Mouse (Mus musculus): ENCODE results near the gene Fgfr2. TPM values are rescaled to one million over a fixed set of nuclear protein-coding genes. Genes with fewer than 3 reads are reported as not detected.

The Fgfr2 gene
- polyA plus RNA-seq, 1 experiment from 2014 or later = 133 TPM

- peak; percentile 72 for ATAC-seq (ENCODE audit: low FRiP score, low TSS enrichment)
- no peak overlapping the region for H3K9ac ChIP-seq (ENCODE audit: low read depth, low read length)
- H3K9me3 ChIP-seq (ENCODE audit: control insufficient read depth, low read length) = no peaks in the 10 kb centered on the region
- H3K4me3 ChIP-seq (ENCODE audit: low read length) = no peak overlapping the region
- no peaks in the 10 kb centered on the region for H3K36me3 ChIP-seq (ENCODE audit: control insufficient read depth, insufficient read depth, low read length)
- peaks cover 32% of the 10 kb centered on the region for H3K4me1 ChIP-seq (ENCODE audit: control insufficient read depth, insufficient read depth, low read length)
- H3K4me2 ChIP-seq (replicated peaks; ENCODE audit: low read depth, low read length) = 0 out of 2 replicates have a peak overlapping the region, but pooled peaks have one; percentile 5
- H3K27me3 ChIP-seq (ENCODE audit: control insufficient read depth, insufficient read depth, low read length) = no peaks in the 10 kb centered on the region
- WGBS = 24% methylated on average over 12 of the region's 12 CpGs
- H3K27ac ChIP-seq (ENCODE audit: low read depth, low read length) = peak overlapping the region; percentile 85
These were observed 2285.1 kb downstream of the Fgfr2 start for GRCm38 (mm10) chr7:130837941-130838657.

- Histone ChIP-seq H3K4me3 (ENCODE audit: low read length) (no peak overlapping the region), H3K9ac (ENCODE audit: low read depth, low read length) (no peak overlapping the region), H3K27ac (ENCODE audit: low read depth, low read length) (no peak overlapping the region), H3K9me3 (ENCODE audit: control insufficient read depth, low read length) (no peaks in the 10 kb centered on the region), H3K4me2 (replicated peaks; ENCODE audit: low read depth, low read length) (no peak overlapping the region), H3K27me3 (ENCODE audit: control insufficient read depth, insufficient read depth, low read length) (no peaks in the 10 kb centered on the region), H3K4me1 (ENCODE audit: control insufficient read depth, insufficient read depth, low read length) (peaks cover 32% of the 10 kb centered on the region), H3K36me3 (ENCODE audit: control insufficient read depth, insufficient read depth, low read length) (no peaks in the 10 kb centered on the region)
- WGBS = 66% methylated on average over 9 of the region's 9 CpGs
- no peak for ATAC-seq (ENCODE audit: low FRiP score, low TSS enrichment)
These were observed 2287.1 kb downstream of the Fgfr2 start for GRCm38 (mm10) chr7:130836066-130836465.

- Histone ChIP-seq H3K4me3 (ENCODE audit: low read length) (no peak overlapping the region), H3K9ac (ENCODE audit: low read depth, low read length) (no peak overlapping the region), H3K27ac (ENCODE audit: low read depth, low read length) (peak overlapping the region; percentile 67; the same call in 1 of the 2 replicates), H3K36me3 (ENCODE audit: control insufficient read depth, insufficient read depth, low read length) (no peaks in the 10 kb centered on the region), H3K4me1 (ENCODE audit: control insufficient read depth, insufficient read depth, low read length) (peaks cover 32% of the 10 kb centered on the region), H3K4me2 (replicated peaks; ENCODE audit: low read depth, low read length) (no peak overlapping the region), H3K9me3 (ENCODE audit: control insufficient read depth, low read length) (no peaks in the 10 kb centered on the region), H3K27me3 (ENCODE audit: control insufficient read depth, insufficient read depth, low read length) (no peaks in the 10 kb centered on the region)
- WGBS = 7% methylated on average over 18 of the region's 18 CpGs
- ATAC-seq (ENCODE audit: low FRiP score, low TSS enrichment) = 0 out of 2 replicates have a peak, but pooled peaks have one; percentile 14
These were observed 2287.9 kb downstream of the Fgfr2 start for GRCm38 (mm10) chr7:130834958-130835861.

GRCm38 (mm10) chr7:130834299-130834698 lies 2288.9 kb downstream of the Fgfr2 start:
- H3K4me2 ChIP-seq (replicated peaks; ENCODE audit: low read depth, low read length) = no peak overlapping the region
- no peak overlapping the region for H3K27ac ChIP-seq (ENCODE audit: low read depth, low read length)
- peaks cover 30% of the 10 kb centered on the region for H3K4me1 ChIP-seq (ENCODE audit: control insufficient read depth, insufficient read depth, low read length)
- H3K9me3 ChIP-seq (ENCODE audit: control insufficient read depth, low read length) = no peaks in the 10 kb centered on the region
- peak; percentile 97 for ATAC-seq (ENCODE audit: low FRiP score, low TSS enrichment)
- WGBS = 23% methylated on average over 18 of the region's 21 CpGs
- H3K27me3 ChIP-seq (ENCODE audit: control insufficient read depth, insufficient read depth, low read length) = no peaks in the 10 kb centered on the region
- H3K9ac ChIP-seq (ENCODE audit: low read depth, low read length) = no peak overlapping the region
- no peaks in the 10 kb centered on the region for H3K36me3 ChIP-seq (ENCODE audit: control insufficient read depth, insufficient read depth, low read length)
- no peak overlapping the region for H3K4me3 ChIP-seq (ENCODE audit: low read length)

- no peaks in the 10 kb centered on the region for H3K27me3 ChIP-seq (ENCODE audit: control insufficient read depth, insufficient read depth, low read length)
- no peak overlapping the region for H3K9ac ChIP-seq (ENCODE audit: low read depth, low read length)
- H3K9me3 ChIP-seq (ENCODE audit: control insufficient read depth, low read length) = no peaks in the 10 kb centered on the region
- WGBS = 89% methylated on average over 5 of the region's 5 CpGs
- peaks cover 11% of the 10 kb centered on the region for H3K4me1 ChIP-seq (ENCODE audit: control insufficient read depth, insufficient read depth, low read length)
- H3K36me3 ChIP-seq (ENCODE audit: control insufficient read depth, insufficient read depth, low read length) = no peaks in the 10 kb centered on the region
- ATAC-seq (ENCODE audit: low FRiP score, low TSS enrichment) = no peak
- H3K27ac ChIP-seq (ENCODE audit: low read depth, low read length) = no peak overlapping the region
- H3K4me3 ChIP-seq (ENCODE audit: low read length) = no peak overlapping the region
- H3K4me2 ChIP-seq (replicated peaks; ENCODE audit: low read depth, low read length) = no peak overlapping the region
These were observed 2291.6 kb downstream of the Fgfr2 start for GRCm38 (mm10) chr7:130831586-130831985.

GRCm38 (mm10) chr7:130828475-130828874 lies 2294.7 kb downstream of the Fgfr2 start:
- Histone ChIP-seq H3K4me3 (ENCODE audit: low read length) (no peak overlapping the region), H3K9ac (ENCODE audit: low read depth, low read length) (no peak overlapping the region), H3K9me3 (ENCODE audit: control insufficient read depth, low read length) (no peaks in the 10 kb centered on the region), H3K4me1 (ENCODE audit: control insufficient read depth, insufficient read depth, low read length) (no peaks in the 10 kb centered on the region), H3K36me3 (ENCODE audit: control insufficient read depth, insufficient read depth, low read length) (no peaks in the 10 kb centered on the region), H3K4me2 (replicated peaks; ENCODE audit: low read depth, low read length) (no peak overlapping the region), H3K27me3 (ENCODE audit: control insufficient read depth, insufficient read depth, low read length) (no peaks in the 10 kb centered on the region), H3K27ac (ENCODE audit: low read depth, low read length) (no peak overlapping the region)
- 82% methylated on average over 10 of the region's 10 CpGs for WGBS
- no peak for ATAC-seq (ENCODE audit: low FRiP score, low TSS enrichment)

- Histone ChIP-seq H3K27ac (ENCODE audit: low read depth, low read length) (no peak overlapping the region), H3K27me3 (ENCODE audit: control insufficient read depth, insufficient read depth, low read length) (no peaks in the 10 kb centered on the region), H3K4me2 (replicated peaks; ENCODE audit: low read depth, low read length) (no peak overlapping the region), H3K36me3 (ENCODE audit: control insufficient read depth, insufficient read depth, low read length) (no peaks in the 10 kb centered on the region), H3K9me3 (ENCODE audit: control insufficient read depth, low read length) (no peaks in the 10 kb centered on the region), H3K4me3 (ENCODE audit: low read length) (no peak overlapping the region), H3K4me1 (ENCODE audit: control insufficient read depth, insufficient read depth, low read length) (no peaks in the 10 kb centered on the region), H3K9ac (ENCODE audit: low read depth, low read length) (no peak overlapping the region)
- 91% methylated on average over 9 of the region's 9 CpGs for WGBS
- no peak for ATAC-seq (ENCODE audit: low FRiP score, low TSS enrichment)
These were observed 2295.2 kb downstream of the Fgfr2 start for GRCm38 (mm10) chr7:130827844-130828403.

- Histone ChIP-seq H3K9ac (ENCODE audit: low read depth, low read length) (no peak overlapping the region), H3K4me3 (ENCODE audit: low read length) (no peak overlapping the region), H3K27ac (ENCODE audit: low read depth, low read length) (no peak overlapping the region), H3K9me3 (ENCODE audit: control insufficient read depth, low read length) (no peaks in the 10 kb centered on the region), H3K36me3 (ENCODE audit: control insufficient read depth, insufficient read depth, low read length) (no peaks in the 10 kb centered on the region), H3K27me3 (ENCODE audit: control insufficient read depth, insufficient read depth, low read length) (no peaks in the 10 kb centered on the region), H3K4me1 (ENCODE audit: control insufficient read depth, insufficient read depth, low read length) (no peaks in the 10 kb centered on the region), H3K4me2 (replicated peaks; ENCODE audit: low read depth, low read length) (no peak overlapping the region)
- 44% methylated on average over 3 of the region's 3 CpGs for whole genome bisulfite sequencing
- ATAC-seq (ENCODE audit: low FRiP score, low TSS enrichment) = peak; percentile 45; the same call in 1 of the 2 replicates
These were observed 2295.7 kb downstream of the Fgfr2 start for GRCm38 (mm10) chr7:130827431-130827830.

Measured in kidney, embryonic 14.5 days (tissue).